Mouse (Mus musculus) G1E (cell line): ENCODE results near the gene Sel1l2. TPM values are rescaled to one million over a fixed set of nuclear protein-coding genes. Genes with fewer than 3 reads are reported as not detected.

Source experiments
- ATAC-seq: 2 replicates; pipeline ENCODE4 v1.8.0; 2016; ENCODE audit warnings: mild to moderate bottlenecking; ENCODE audit not compliant: insufficient number of reproducible peaks, poor library complexity, low FRiP score, severe bottlenecking; ENCODE audit errors: extremely low read depth
- DNase-seq: peaks from one replicate; pipeline ENCODE4 v3.0.0; 2012; ENCODE audit warnings: low spot score
- H3K27me3 ChIP-seq: 2 replicates; pipeline ENCODE4 v1.6.1; 2012; ENCODE audit warnings: mild to moderate bottlenecking, low read length, inconsistent platforms; ENCODE audit not compliant: insufficient read depth
- H3K36me3 ChIP-seq: replicated peaks from 2 replicates; pipeline ENCODE3; 2012; ENCODE audit warnings: mild to moderate bottlenecking, inconsistent platforms
- H3K4me1 ChIP-seq: 2 replicates; pipeline ENCODE4 v1.6.1; 2012; ENCODE audit warnings: low read depth, low read length, inconsistent platforms, mixed read lengths; ENCODE audit not compliant: insufficient read depth
- H3K4me3 ChIP-seq: 2 replicates; pipeline ENCODE4 v1.5.1; 2012; ENCODE audit warnings: low read depth, mild to moderate bottlenecking, inconsistent platforms, low read length, moderate library complexity, mixed read lengths
- H3K9me3 ChIP-seq: replicated peaks from 2 replicates; pipeline ENCODE4 v1.6.1; 2012; ENCODE audit warnings: inconsistent platforms
- CTCF ChIP-seq: IDR thresholded peaks from 2 replicates; pipeline ENCODE4 v1.5.1; 2012; ENCODE audit warnings: low read depth, low read length, inconsistent platforms, mixed read lengths
- GATA1 ChIP-seq: IDR thresholded peaks from 2 replicates; pipeline ENCODE4 v1.6.1; 2012; ENCODE audit warnings: borderline replicate concordance, low read length, inconsistent platforms, mixed read lengths
- GATA2 ChIP-seq: IDR thresholded peaks from 2 replicates; pipeline ENCODE4 v1.6.1; 2012; ENCODE audit warnings: low read depth, low read length, inconsistent platforms, borderline replicate concordance
- POLR2AphosphoS5 ChIP-seq: IDR thresholded peaks from 2 replicates; pipeline ENCODE4 v1.6.1; 2012; ENCODE audit warnings: low read depth, low read length, inconsistent platforms; ENCODE audit not compliant: insufficient replicate concordance
- TAL1 ChIP-seq: conservative IDR thresholded peaks from 2 replicates; pipeline ENCODE4 v1.6.1; 2012; ENCODE audit warnings: low read depth, low read length, inconsistent platforms, mixed read lengths
- polyA plus RNA-seq: library from polyadenylated mRNA; stranded (reverse); fragments of >175 nt; gene quantifications from 2 replicates; pipeline ENCODE4 v1.2.3, GENCODE M21; 2012
- total RNA-seq, 2 experiments: library from RNA; stranded (forward) in 1 of 2; stranded (reverse) in 1 of 2; fragments of 200-1000 nt in 1 of 2; fragments of >200 nt in 1 of 2; fragmentation: Nextera tagmentation in 1 of 2; gene quantifications; 2 replicates each; pipeline ENCODE4 v1.2.3; 2014 to 2017

Sel1l2 gene
- total and polyA plus RNA-seq, 3 experiments: not detected

GRCm38 (mm10) chr2:140359905-140360304 lies 29.6 kb downstream of the Sel1l2 start:
- TF ChIP-seq GATA1: no peak
- TF ChIP-seq CTCF: no peak
- no peak for TF ChIP-seq GATA2
- TF ChIP-seq POLR2AphosphoS5: no peak
- TF ChIP-seq TAL1: no peak
- H3K4me1 ChIP-seq: no peaks in the 10 kb centered on the region
- H3K4me3 ChIP-seq: no peak overlapping the region
- DNase-seq: no peak
- no peak for ATAC-seq
- no peaks in the 10 kb centered on the region for H3K9me3 ChIP-seq
- no peaks in the 10 kb centered on the region for H3K36me3 ChIP-seq
- no peaks in the 10 kb centered on the region for H3K27me3 ChIP-seq

GRCm38 (mm10) chr2:140342394-140342793 lies 47.1 kb downstream of the Sel1l2 start:
- no peak for DNase-seq
- no peaks in the 10 kb centered on the region for H3K9me3 ChIP-seq
- no peaks in the 10 kb centered on the region for H3K4me1 ChIP-seq
- no peak overlapping the region for H3K4me3 ChIP-seq
- ATAC-seq: no peak
- H3K36me3 ChIP-seq: no peaks in the 10 kb centered on the region
- no peaks in the 10 kb centered on the region for H3K27me3 ChIP-seq
- TF ChIP-seq GATA2 (no peak), CTCF (no peak), GATA1 (no peak), TAL1 (no peak), POLR2AphosphoS5 (no peak)

- no peaks in the 10 kb centered on the region for H3K9me3 ChIP-seq
- no peak overlapping the region for H3K4me3 ChIP-seq
- DNase-seq: no peak
- H3K27me3 ChIP-seq: no peaks in the 10 kb centered on the region
- TF ChIP-seq POLR2AphosphoS5 (no peak), CTCF (no peak), GATA1 (no peak)
- no peaks in the 10 kb centered on the region for H3K4me1 ChIP-seq
- no peaks in the 10 kb centered on the region for H3K36me3 ChIP-seq
- no peak for ATAC-seq
Observed at GRCm38 (mm10) chr2:140330508-140331306, 58.8 kb downstream of the Sel1l2 start.

GRCm38 (mm10) chr2:140302976-140303708 lies 86.4 kb downstream of the Sel1l2 start:
- no peaks in the 10 kb centered on the region for H3K4me1 ChIP-seq
- H3K36me3 ChIP-seq: no peaks in the 10 kb centered on the region
- DNase-seq: no peak
- no peak overlapping the region for H3K4me3 ChIP-seq
- no peak for TF ChIP-seq POLR2AphosphoS5
- no peak for TF ChIP-seq GATA2
- no peak for TF ChIP-seq GATA1
- TF ChIP-seq TAL1: no peak
- no peak for TF ChIP-seq CTCF
- H3K9me3 ChIP-seq: no peaks in the 10 kb centered on the region
- H3K27me3 ChIP-seq: no peaks in the 10 kb centered on the region
- no peak for ATAC-seq

GRCm38 (mm10) chr2:140297155-140297554 lies 92.4 kb downstream of the Sel1l2 start:
- Histone ChIP-seq H3K27me3 (no peaks in the 10 kb centered on the region; the same call in 1 of the 2 replicates), H3K36me3 (no peaks in the 10 kb centered on the region), H3K4me3 (no peak overlapping the region), H3K9me3 (no peaks in the 10 kb centered on the region), H3K4me1 (no peaks in the 10 kb centered on the region)
- TF ChIP-seq GATA1: no peak
- ATAC-seq: no peak
- DNase-seq: no peak

- no peak for ATAC-seq
- Histone ChIP-seq H3K36me3 (no peaks in the 10 kb centered on the region), H3K27me3 (no peaks in the 10 kb centered on the region; the same call in none of the 2 replicates), H3K9me3 (no peaks in the 10 kb centered on the region), H3K4me3 (no peak overlapping the region), H3K4me1 (no peaks in the 10 kb centered on the region)
- DNase-seq: no peak
- no peak for TF ChIP-seq GATA1
- TF ChIP-seq POLR2AphosphoS5: no peak
- TF ChIP-seq CTCF: no peak
- TF ChIP-seq GATA2: no peak
- TF ChIP-seq TAL1: no peak
Observed at GRCm38 (mm10) chr2:140293820-140294219, 95.7 kb downstream of the Sel1l2 start.
